Mouse (Mus musculus): ENCODE data around the gene Chd3.

DNA sequence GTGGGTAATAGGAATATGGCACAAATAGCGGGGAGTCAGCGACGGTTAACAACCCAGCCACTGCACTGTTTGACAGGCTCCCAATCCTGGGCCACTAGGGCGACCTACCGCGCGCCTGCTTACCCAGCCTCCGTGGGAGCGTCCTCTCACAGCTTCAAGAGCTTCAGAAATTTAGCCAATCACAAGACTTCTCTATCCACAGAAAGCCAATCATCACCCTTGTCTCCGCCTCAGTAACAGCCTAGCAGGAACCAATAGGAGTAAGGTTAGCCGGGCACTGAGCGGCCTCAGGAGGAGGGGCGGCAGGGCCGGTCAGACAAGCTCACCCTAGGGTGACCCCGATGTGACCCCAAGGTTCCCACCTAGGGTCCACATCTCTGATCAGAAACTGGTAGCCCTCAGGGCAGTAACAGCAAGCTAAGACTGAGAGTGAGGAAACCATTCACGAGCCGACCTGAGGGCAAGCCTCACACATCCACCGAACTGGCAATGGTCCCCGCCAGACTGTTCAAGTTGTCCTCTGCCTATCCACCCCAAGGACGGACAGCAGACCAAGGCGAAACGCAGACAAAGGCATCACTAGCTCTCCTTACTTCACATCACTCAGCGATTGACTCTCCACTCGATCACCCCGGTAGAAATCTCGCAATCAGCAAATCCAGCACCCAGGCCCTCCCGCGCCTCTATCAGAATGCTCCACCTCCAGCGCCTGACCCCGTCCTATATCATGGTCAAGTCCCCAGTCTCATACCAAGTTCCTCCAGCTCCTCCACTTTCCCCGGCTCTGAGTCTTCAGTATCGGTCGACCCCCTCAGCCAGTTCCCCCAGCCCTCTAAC, 39.6 kb upstream of the Chd3 start:
- TF ChIP-seq CTCF (IDR thresholded peaks at IDR 0.05; ENCODE audit: low read depth) = no peak; the same call in 1 of the 2 replicates
- TF ChIP-seq EP300 (IDR thresholded peaks at IDR 0.05; ENCODE audit: low read depth) = 0 out of 2 replicates have a peak, but pooled peaks have one; percentile 15

All from heart, postnatal 0 days (tissue).